Mouse (Mus musculus) CD4-positive, CD25-positive, alpha-beta regulatory T cell, adult 2 months (primary cell): ENCODE measurements around the gene Pde4b.

Experiments used
- DNase-seq: peaks from one replicate; pipeline ENCODE4 v3.0.0-alpha.2; 2012; ENCODE audit warnings: low read depth, low spot score

The Pde4b gene

GRCm38 (mm10) chr4:102656494-102657036, 569.2 kb downstream of the Pde4b start:
- DNase-seq, result peak; percentile 85
